Mouse (Mus musculus) cerebellum, adult 18-20 months (tissue): ENCODE results near the gene A230072I06Rik.

ENCODE experiments used
- DNase-seq, 2 experiments: peaks; one replicate each; pipeline ENCODE4 v3.0.0; 2021

The A230072I06Rik gene

DNA sequence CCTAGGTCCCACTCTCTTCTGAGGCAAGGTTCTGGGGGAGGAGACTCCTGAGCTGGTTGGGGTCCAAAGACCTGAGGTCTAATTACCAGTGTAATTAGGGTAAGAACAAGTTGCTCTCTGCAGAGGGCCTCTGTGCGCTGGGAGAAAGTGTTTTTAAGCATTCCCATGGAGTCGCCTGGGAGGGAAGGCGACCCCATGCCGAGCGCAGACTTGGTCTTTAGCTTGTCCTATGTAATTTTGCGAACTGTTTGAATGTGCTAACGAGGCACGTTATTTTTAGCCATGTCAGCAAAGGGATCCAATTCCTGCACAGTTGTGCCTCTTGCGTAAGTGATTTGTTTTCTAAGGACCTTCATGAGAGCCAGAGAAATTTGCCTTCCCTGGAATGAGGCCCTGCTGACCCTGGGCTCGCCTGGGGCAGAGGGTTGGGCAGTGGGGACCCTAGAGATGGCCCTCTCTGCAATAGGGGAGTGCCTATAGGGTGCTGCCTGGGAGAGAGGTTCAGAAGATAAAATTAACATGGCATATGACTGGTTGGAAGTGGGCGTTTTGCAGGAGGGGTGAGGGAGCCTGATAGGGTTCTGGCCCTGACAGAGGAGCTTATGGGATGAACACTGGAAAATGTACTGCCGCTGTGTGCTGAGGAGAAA lies at the start of gene A230072I06Rik:
A230072I06Rik (plus strand) TSS at position 157 of the 650 bp plus-strand sequence.
- DNase-seq, result no peak

DNA sequence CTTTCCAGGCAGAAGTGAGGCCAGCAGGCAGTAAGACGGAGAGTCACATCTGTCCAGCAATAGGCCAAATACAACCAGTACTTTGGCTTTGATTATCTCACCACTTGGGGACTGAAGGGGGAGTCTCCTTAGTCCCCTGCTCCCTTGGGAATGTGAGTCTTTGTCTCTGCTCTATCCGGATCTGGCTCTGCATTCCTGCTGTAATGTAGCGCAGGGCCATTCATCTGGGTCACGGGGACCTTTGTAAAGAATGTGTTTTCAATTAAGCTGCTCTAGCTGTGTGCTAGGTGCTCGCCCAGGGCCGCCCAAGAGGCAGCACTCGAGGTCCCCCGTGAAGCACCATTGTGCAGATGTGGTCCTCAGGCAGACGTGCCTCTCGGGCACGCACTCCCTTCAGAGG lies 44.6 kb upstream of the A230072I06Rik start:
- DNase-seq, result no peak

DNA sequence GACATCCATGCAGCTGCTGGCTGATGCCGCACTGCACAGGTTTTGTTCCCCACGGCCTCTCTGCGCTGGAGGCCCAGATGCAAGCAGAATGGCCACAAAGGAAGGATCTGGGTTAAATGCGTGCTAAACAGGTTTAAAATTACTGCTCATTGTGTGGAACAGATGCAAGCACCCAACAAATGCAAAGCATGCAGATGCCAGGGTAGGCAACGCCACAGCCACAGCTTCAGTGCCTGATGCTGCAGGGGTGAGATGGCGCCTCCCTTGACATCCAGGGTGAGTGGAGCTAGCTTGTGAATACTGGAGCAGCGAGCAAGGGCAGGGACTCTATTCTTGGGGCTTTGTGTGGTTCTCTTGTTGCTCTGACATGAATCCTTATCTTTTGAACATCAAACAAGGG lies 39.8 kb upstream of the A230072I06Rik start:
- no peak for DNase-seq

DNA sequence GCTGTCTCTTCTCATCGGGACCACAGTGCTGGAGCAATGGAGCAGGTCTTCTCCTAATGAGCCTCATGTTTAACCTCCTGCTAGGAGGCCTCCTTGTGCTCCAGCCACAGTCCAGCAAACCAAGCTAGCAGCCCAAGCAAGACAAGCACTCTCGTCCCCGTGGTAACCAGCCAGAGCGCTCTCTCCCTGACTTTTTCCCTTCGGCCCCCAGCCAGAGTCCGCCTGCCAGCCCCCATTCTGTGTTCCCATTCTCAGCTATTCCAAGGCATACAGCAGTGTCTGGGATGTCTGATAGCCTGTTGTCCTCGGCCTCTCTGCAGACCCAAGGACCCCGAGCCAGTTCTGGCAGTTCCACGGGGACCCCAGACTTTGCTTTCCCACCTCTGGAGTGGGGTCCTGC lies 38.5 kb upstream of the A230072I06Rik start:
- no peak for DNase-seq

DNA sequence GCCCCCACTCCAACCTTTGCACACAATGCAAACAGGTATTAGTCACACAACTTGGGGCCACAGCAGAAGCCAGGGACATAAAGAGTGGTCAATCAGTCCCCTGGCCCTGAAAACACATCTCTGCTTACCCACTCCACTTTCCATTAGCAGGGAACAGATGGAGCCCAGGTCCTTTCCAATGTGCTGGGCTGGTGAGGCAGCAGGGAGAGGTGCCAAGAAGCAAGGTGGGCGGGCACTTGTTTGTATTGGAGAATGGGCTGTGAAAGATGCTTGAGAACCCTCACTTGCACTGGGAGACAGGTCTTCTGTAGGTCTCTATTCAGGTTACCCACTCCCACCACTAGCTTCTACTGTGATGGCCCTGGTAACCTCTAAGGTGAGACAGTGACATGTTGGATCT lies 34.9 kb upstream of the A230072I06Rik start:
- no peak for DNase-seq

DNA sequence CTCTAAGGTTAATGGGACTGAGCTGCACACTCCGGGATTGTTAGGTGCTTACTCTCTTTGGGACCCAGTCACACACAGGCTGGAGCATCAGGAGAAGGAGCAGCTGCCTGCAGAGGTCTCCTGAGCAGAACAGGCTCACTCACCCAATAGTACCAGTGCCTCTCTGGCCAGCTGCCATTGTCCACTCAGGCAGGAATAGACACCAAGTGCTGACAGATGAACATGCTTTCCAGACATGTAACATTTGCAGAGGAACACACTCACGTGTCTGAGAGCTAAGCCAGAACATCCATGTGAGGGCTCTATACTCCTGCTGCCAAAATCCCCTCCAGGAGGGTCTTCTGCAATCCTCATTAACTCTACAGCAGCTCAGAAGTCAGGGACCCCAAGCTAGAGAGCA lies 18.7 kb upstream of the A230072I06Rik start:
- no peak for DNase-seq

DNA sequence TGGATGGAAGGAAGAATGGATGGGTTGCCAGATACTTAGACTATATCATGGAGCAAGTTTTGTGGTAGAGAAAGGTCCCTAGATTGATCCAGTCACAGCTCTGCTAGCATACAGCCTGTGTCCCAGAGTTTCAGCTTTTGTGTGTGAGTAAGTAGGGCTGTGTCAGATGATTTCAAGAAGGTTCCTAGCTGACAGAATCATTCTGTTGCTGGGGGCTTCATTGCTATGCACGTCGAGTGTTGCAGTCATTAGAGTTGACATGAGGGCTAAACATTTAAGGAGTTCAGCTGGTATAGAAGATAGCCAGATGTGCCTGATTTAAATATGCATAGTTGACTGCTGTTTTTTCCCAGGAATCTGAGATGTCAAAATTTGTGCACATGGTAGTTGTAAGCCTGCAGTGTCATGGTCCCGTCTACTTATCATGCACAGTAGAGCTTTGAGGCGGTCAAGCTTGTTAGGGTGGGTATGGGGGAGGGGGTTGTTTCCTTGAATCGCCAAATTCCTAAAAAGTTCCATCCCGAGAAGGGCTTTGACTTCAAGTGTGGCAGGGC lies 18.1 kb upstream of the A230072I06Rik start:
- DNase-seq, result no peak

DNA sequence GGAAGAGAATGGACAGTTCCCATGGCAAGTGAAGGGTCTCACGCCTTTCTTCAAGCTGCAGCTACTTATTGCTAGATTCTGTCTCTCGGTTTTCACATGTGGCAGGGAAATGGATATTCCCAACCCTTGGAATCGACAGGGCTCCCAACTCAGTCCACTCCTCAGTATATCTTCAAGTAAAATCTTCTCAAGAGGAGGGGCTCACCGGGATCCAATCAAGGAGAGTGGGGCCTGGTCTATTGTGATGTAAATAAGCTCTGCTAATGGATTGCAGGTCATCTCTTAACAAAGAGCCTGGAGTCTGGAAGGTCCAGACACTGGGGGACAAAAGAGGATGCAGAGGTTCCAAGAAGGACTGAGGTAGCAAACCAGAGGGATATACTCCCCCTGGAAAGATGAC lies 17.1 kb upstream of the A230072I06Rik start:
- no peak for DNase-seq

DNA sequence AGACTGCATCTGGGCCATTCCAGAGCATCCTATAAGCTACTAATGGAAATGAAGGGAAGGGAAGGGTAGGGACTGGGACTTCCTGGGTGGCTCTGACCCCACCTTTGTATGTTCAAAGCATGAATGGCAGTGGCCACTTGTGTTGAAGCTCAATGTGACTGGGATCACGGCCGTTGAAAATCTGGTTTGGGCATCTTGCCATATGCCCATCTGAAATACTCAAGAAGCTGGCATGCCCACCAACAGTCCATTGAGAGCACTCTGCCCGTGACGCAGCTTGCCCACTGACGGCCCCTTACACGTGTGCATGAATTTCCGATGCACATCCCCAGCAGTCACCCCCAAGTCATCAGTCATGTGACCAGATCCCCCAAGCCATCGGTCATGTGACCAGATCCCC lies 13.6 kb upstream of the A230072I06Rik start:
- no peak for DNase-seq

DNA sequence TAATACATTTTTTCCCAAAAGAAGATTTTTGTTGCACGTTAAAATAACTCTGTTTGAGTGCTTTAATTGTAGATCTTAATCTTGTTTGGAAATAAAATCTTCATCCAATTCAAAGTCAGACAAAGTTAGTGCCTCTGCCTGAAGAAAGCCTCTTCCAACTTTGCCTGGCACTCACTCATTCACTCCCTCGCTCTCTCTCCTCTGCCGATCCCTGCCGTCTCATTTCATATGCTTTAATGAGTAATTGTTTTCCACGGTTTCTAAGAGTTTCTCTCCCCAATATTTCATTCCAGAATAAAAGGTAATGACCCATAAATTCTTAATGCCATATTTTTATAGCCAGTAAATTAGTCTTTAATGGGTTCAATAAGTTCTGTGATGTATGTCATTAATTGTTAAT lies 10.8 kb upstream of the A230072I06Rik start:
- no peak for DNase-seq

DNA sequence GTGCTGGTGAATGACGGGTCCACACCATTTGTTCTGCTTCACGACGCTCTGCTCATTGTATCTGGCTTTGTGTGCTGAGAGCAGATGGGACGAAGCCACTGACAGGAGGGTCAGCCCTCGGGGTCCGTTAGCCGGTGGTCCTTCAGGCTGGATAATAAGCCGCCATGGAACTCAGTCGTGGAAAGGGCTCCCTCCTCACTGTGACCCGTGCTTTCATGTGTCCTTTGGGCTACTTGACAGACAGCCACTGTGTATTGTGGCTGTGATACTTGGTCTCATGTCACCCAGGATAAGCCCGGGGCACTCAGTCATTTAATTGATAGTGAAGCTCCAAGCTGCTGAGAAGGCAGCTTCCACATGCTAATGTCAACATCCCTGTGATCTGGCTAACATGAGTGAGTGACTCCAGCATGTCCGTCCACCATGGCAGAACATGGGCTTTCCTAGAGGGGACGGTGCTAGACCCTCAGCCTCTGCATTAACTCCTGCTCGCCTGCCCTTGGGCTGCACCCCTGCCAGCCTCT lies 10.3 kb upstream of the A230072I06Rik start:
- no peak for DNase-seq

DNA sequence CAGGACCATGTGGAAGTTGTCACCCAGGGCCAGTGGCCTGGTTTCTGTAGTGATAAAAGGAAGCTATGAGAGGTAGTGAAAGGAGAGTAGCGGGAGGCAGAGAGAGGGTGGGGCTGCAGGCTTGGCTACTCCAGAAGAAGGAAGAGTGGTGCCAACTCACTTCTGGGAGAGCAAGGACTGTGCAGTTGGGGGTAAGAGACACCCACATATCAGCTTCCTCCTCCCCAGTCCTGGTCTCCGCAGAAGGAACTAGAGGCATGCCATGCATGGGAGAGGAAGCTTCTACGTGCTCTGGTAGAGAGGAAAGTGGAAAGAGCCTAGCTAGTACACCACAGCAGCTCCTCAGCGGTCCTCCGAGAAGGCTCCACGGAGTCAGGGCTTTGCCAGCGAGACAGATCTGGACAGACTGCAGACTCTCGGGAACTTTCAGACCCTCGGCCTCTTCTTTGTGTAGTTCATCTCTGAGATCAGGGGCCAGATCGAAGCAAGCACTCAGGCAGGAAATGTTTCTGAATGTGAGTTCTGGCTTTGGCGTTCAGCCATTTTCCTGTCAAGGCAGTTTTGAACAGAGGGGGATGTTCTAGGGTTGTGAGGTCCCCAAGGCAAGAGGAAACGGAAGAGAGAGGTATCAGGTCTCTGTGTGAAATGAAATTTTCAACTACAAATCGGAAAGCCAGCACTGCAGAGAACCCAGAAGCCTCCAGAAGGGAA lies 1.0 kb downstream of the A230072I06Rik start:
- no peak for DNase-seq

DNA sequence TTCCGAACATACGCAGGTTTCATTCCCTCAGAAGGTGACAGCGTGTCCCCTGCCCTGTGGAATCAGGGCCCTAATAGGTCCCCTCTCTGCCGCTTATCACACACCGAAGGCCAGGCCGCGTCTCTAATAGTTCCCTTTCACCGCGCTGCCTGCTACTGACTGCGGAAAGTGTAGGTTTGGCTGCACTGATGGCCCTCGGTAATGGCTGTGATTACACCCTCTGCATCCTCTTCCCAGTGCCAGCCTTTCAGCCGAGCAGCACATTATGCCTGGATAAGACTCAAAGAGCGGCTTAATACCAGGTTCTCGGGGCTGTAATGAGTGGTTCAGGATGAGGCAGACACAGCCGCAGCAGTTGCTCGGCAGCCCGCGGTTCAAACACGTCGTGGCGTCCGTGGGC lies 3.5 kb downstream of the A230072I06Rik start:
- no peak for DNase-seq

DNA sequence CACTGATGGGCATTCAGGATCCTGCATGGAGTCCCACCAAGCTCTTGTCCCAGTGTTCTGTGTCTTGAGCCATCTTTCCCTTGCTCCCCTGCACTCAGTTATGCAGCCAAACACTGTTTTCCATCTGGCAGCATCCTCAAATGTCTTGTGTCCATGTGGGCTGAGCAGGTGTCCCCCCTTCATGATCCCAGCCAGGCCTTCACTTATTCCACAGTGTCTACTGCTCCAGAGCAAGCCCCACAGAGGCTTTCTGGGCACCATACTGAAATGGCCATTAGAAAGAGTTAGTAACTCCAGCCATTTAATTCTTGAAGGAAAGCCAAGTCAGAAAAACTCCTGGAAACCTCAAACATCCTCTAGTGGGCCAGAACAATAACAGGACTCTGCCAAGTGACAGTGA lies 11.9 kb downstream of the A230072I06Rik start:
- DNase-seq, result no peak

DNA sequence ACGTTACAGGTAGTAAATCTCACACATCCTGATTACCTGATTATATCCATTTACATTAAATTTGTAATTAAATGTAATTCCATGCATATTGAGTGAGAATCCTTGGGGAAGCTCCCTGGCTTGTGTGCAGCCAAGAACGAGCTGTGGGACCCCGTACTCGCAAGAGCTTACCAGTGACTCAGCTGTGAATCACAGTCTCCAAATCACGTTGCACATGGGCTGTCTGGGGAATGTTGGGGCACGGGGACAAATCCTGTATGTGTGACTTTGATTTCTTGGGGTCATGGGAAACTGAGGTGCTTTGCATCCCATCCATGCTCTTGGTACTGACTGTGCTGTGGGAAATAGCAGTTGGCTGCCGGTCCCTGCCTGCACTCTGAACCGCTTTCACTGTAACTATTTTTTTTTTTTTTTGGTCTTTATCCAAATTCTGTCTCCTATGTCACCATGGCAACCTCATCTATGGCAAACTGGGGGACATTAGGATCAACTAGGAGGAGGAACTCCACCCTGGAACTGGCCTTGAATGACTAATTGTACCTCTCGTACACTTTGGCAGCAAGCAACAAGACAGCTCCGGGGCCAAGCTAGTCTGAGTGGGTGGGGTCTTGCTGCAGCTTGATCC lies 19.8 kb downstream of the A230072I06Rik start:
- DNase-seq, result no peak

DNA sequence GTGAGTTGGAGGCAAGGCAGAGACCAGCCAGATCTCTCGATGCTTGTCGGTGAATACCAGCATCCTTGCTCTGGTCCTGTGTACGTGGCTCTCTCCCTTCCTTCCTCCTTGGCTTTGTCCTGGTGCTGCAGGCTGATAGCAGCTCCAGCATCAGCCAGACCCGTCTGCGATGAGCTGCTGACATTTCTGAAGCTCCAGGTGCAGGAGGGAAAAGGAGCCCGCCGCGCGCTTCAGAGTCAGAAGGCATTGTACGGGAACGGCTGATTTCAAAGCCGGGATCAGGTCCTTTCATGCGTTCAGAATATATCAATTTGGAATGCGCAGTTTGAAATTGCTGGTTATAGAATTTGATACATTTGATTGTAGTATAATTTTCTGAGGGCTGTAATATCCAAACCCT lies 23.4 kb downstream of the A230072I06Rik start:
- no peak for DNase-seq

DNA sequence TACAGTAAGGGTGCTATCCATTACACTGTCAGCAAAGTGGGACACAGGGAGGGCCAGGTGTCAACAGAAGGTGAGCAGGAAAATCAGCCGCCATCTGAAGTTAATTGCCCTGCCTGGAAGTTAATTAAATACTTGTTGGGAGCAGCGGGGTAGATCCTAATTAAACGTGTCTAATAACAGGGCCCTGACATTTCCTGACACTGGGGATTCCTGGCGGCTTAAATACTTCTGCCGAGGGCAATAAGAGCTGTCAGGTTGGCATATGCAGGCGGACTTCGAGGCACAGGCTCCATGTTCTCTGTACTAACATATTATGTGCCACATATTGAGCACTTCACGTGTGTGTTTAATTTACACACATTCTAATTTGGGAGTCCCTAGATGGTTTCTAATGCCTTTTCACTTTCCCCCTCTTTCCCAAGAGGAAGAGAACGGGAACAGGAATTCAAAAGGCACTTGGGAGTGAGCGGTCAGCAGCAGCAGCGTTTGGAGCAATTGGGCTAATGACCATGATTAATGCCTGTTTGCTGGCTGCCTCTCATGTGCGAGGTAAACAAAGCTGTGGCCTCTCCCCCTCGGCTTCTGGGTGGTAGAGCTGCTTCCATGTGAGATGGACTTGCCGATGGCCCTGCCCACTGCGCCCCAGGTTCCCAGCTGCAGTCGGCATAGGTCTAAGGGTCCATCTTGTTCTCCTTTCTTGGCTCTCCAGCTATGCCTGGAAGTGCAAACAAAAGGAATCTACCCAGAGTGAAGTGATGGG lies 34.5 kb downstream of the A230072I06Rik start:
- no peak for DNase-seq

DNA sequence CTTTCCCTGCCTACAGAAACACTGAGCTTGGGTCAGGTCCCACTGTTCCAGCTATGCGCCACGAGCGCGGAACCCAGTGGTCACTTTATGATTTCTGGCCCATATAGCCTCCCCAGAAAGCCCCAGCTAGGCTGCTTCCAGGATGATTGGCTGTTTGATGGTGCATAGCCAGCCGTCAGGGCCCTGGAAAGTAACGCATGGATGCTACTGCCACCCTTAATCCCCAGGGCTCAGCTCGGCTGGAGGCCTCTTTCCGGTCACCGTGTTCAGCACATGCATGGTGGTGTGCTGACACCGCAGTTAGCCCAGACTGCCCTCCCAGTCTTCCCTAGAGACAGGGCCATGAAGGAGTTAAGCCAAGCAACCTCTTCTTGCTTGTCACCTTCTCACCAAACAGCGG lies 35.6 kb downstream of the A230072I06Rik start:
- DNase-seq, result no peak

DNA sequence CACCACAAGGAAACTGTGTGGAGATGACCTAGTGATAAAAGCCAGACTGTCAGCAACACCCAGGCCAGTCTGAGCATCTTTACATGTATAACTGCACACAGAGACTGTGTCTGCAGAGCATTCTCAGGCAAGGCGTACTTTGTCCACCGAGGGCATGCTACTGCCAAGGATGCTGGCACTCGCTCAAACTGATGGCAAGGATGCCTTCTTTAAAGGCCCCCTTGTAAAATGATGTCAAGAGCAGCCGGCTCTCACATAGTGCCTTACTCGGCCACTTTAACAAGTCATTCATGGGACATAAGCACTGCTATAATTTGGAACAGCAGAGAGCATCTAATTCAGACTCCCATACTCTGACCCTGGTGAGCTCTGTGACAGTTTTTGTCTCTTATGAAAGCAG lies 36.6 kb downstream of the A230072I06Rik start:
- DNase-seq, result no peak

DNA sequence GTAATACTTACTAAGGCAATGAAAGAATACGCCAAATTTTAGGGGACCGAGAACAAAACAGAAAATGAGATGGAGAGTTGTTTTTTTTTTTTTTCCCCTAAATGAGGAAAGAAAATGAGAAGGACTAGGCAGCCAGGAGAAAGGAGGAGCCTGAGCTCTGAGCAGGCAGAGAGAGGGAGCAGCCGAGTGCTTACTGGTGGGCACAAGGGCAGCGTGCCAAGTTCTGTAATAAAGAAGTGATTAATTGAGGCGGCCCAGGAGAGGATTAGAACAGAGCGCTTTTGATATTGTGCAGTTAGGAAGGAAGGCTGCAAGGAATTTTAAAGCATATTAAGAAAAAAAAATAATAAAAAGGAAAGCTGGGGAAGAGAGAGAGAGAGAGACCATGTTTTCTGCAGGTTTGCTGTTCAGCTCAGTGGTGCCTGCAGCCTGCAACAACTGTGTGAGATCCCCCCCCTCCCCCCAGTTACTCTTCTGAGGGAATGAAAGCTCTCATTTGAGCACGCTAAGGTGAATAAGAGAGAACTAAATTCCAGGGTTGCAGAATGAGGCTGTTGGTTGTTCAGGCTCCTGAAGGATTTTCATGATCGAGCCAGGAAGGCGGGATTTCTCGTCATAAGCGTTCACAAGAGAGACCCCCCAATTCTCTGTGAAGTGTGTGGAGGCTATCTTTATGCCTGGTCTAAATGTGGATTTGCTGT lies 41.3 kb downstream of the A230072I06Rik start:
- no peak for DNase-seq

DNA sequence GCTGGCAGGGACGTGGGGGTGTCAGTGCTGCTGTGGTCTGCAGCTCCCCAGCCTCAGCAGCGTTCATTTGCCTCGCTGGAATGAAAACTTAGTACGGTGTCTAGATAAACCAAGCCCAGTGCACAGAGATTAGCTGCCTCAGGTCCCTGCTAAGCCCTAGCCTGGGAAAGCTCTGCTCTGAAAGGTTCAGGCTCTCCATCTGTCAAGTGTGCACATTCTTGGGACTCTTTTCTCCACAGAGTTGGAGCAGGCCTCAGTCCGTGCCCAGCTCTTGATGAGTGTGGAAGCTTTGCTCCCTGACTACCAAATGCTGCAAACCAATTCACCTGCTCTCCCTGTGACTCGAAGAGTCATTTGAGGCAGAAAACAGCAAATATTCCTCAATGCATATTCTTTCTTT lies 43.5 kb downstream of the A230072I06Rik start:
- DNase-seq, result no peak

DNA sequence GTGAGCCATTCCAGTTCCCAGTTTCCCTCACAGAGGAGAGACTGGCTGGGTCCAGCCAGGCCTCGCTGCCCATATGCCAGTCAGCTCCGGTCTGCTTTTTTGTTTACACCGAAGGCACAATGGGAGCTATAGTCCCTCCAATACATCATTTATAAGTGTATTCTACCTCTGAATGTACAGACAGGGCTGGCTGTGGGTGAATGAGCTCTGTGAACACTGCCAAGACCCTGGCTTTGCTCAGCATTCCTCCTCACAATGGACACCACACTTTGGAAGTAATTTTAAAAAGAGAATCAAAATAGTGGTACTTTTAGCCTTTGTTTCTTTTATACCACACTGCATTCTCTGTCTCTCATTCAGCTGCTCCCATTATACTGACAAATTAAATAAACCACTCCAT lies 44.6 kb downstream of the A230072I06Rik start:
- DNase-seq, result no peak
